Mouse (Mus musculus): ENCODE data around the gene Vmn1r111. TPM values are rescaled to one million over a fixed set of nuclear protein-coding genes. Genes with fewer than 3 reads are reported as not detected.

Gene Vmn1r111
- polyA plus RNA-seq (2015; fragmentation: Nextera tagmentation; extraction: Ambion mirVana) = not detected in 2 replicates

GRCm38 (mm10) chr7:20703116-20703515, at the start of gene Vmn1r111:
Gene Vmn1r111 (minus strand): TSS chr7:20703216.

GRCm38 (mm10) chr7:20730524-20730923, 27.5 kb upstream of the Vmn1r111 start, which contains the start of gene Gm10668:
Gene Gm10668 (minus strand): TSS chr7:20730624.

GRCm38 (mm10) chr7:20668618-20669017, 34.4 kb downstream of the Vmn1r111 start, which contains the start of gene Vmn1r107:
Gene Vmn1r107 (plus strand): TSS chr7:20668918.

Other genes starting within 250 kb of the Vmn1r111 start
- not detected in 2 replicates for gene Gm10670, start 228.3 kb downstream of the Vmn1r111 start, polyA plus RNA-seq (2015; fragmentation: Nextera tagmentation; extraction: Ambion mirVana)
- not detected in 2 replicates for gene Vmn1r103, start 192.7 kb downstream of the Vmn1r111 start, polyA plus RNA-seq (2015; fragmentation: Nextera tagmentation; extraction: Ambion mirVana)
- gene Vmn1r104, start 169.4 kb downstream of the Vmn1r111 start, polyA plus RNA-seq (2015; fragmentation: Nextera tagmentation; extraction: Ambion mirVana) = not detected in 2 replicates
- not detected in 2 replicates for gene Gm5726, start 157.5 kb downstream of the Vmn1r111 start, polyA plus RNA-seq (2015; fragmentation: Nextera tagmentation; extraction: Ambion mirVana)
- not detected in 2 replicates for gene Gm4141, start 127.0 kb downstream of the Vmn1r111 start, polyA plus RNA-seq (2015; fragmentation: Nextera tagmentation; extraction: Ambion mirVana)
- 0.16 TPM in 1 of 2 replicates, not detected in the other for gene Gm4513, start 104.2 kb downstream of the Vmn1r111 start, polyA plus RNA-seq (2015; fragmentation: Nextera tagmentation; extraction: Ambion mirVana)
- gene Vmn1r107, start 34.3 kb downstream of the Vmn1r111 start, polyA plus RNA-seq (2015; fragmentation: Nextera tagmentation; extraction: Ambion mirVana) = not detected in 2 replicates
- not detected in 2 replicates for gene Gm10668, start 27.4 kb upstream of the Vmn1r111 start, polyA plus RNA-seq (2015; fragmentation: Nextera tagmentation; extraction: Ambion mirVana)
- not detected in 2 replicates for gene Vmn1r112, start 68.0 kb upstream of the Vmn1r111 start, polyA plus RNA-seq (2015; fragmentation: Nextera tagmentation; extraction: Ambion mirVana)
- gene Vmn1r113, start 84.1 kb upstream of the Vmn1r111 start, polyA plus RNA-seq (2015; fragmentation: Nextera tagmentation; extraction: Ambion mirVana) = not detected in 2 replicates
- gene Vmn1r114, start 109.0 kb upstream of the Vmn1r111 start, polyA plus RNA-seq (2015; fragmentation: Nextera tagmentation; extraction: Ambion mirVana) = not detected in 2 replicates
- gene Vmn1r115, start 141.8 kb upstream of the Vmn1r111 start, polyA plus RNA-seq (2015; fragmentation: Nextera tagmentation; extraction: Ambion mirVana) = not detected in 2 replicates
- gene Vmn1r116, start 169.0 kb upstream of the Vmn1r111 start, polyA plus RNA-seq (2015; fragmentation: Nextera tagmentation; extraction: Ambion mirVana) = not detected in 2 replicates
- gene Vmn1r117, start 180.9 kb upstream of the Vmn1r111 start, polyA plus RNA-seq (2015; fragmentation: Nextera tagmentation; extraction: Ambion mirVana) = not detected in 2 replicates
- not detected in 2 replicates for gene Vmn1r118, start 209.1 kb upstream of the Vmn1r111 start, polyA plus RNA-seq (2015; fragmentation: Nextera tagmentation; extraction: Ambion mirVana)